Mouse (Mus musculus): Measurements from ENCODE around the gene Tex28.

GRCm38 (mm10) chrX:74203556-74203955 lies 35.9 kb upstream of the Tex28 start:
- no peak for TF ChIP-seq POLR2A (IDR thresholded peaks at IDR 0.05; ENCODE audit: extremely low read depth, insufficient read depth, low read length)
- TF ChIP-seq CTCF (IDR thresholded peaks at IDR 0.05; ENCODE audit: extremely low read depth, insufficient read depth, low read length): no peak

Measured in cortical plate, adult 2 months (tissue).